Mouse (Mus musculus): ENCODE data around the gene Gm10447. TPM values are rescaled to one million over a fixed set of nuclear protein-coding genes. Genes with fewer than 3 reads are reported as not detected.

Gm10447 gene
- polyA plus RNA-seq, 1 experiment from 2014 or later: not detected

Small RNA genes within 50 kb of the gene (microRNA-seq; reads per million reads assigned to microRNA genes)
- not detected for gene Mir6920

Other genes with a start within 250 kb of the Gm10447 start
- 51.7 and 53.8 TPM in 2 replicates for gene Hspa4, start 156.7 kb downstream of the Gm10447 start, polyA plus RNA-seq (2014; fragmentation: Nextera tagmentation; extraction: Ambion mirVana)
- 16.8 and 18.7 TPM in 2 replicates for gene Zcchc10, start 132.4 kb downstream of the Gm10447 start, polyA plus RNA-seq (2014; fragmentation: Nextera tagmentation; extraction: Ambion mirVana)
- gene Aff4, start 106.3 kb downstream of the Gm10447 start, polyA plus RNA-seq (2014; fragmentation: Nextera tagmentation; extraction: Ambion mirVana): 59.2 and 95.0 TPM in 2 replicates
- not detected in 2 replicates for gene Leap2, start 33.9 kb downstream of the Gm10447 start, polyA plus RNA-seq (2014; fragmentation: Nextera tagmentation; extraction: Ambion mirVana)
- gene Uqcrq, start 26.3 kb downstream of the Gm10447 start, polyA plus RNA-seq (2014; fragmentation: Nextera tagmentation; extraction: Ambion mirVana): 771 and 826 TPM in 2 replicates
- gene Gdf9, start 26.1 kb downstream of the Gm10447 start, polyA plus RNA-seq (2014; fragmentation: Nextera tagmentation; extraction: Ambion mirVana): 3.4 and 5.3 TPM in 2 replicates
- gene Shroom1, start 95 bp upstream of the Gm10447 start, polyA plus RNA-seq (2014; fragmentation: Nextera tagmentation; extraction: Ambion mirVana): 1.8 and 2.9 TPM in 2 replicates
- gene Gm9837, start 13.4 kb upstream of the Gm10447 start, polyA plus RNA-seq (2014; fragmentation: Nextera tagmentation; extraction: Ambion mirVana): not detected in 2 replicates
- 0.23 TPM in 1 of 2 replicates, not detected in the other for gene Gm9945, start 23.1 kb upstream of the Gm10447 start, polyA plus RNA-seq (2014; fragmentation: Nextera tagmentation; extraction: Ambion mirVana)
- 0.66 and 1.1 TPM in 2 replicates for gene Sowaha, start 23.2 kb upstream of the Gm10447 start, polyA plus RNA-seq (2014; fragmentation: Nextera tagmentation; extraction: Ambion mirVana)
- 20.5 and 25.0 TPM in 2 replicates for gene Sept8, start 62.1 kb upstream of the Gm10447 start, polyA plus RNA-seq (2014; fragmentation: Nextera tagmentation; extraction: Ambion mirVana)
- gene Kif3a, start 110.3 kb upstream of the Gm10447 start, polyA plus RNA-seq (2014; fragmentation: Nextera tagmentation; extraction: Ambion mirVana): 280 and 308 TPM in 2 replicates
- 7.6 and 8.1 TPM in 2 replicates for gene Il4, start 161.6 kb upstream of the Gm10447 start, polyA plus RNA-seq (2014; fragmentation: Nextera tagmentation; extraction: Ambion mirVana)
- not detected in 2 replicates for gene Il13, start 177.6 kb upstream of the Gm10447 start, polyA plus RNA-seq (2014; fragmentation: Nextera tagmentation; extraction: Ambion mirVana)